Mouse (Mus musculus) E14TG2a.4 (cell line): ENCODE results near the gene Nmur1.

Experiments used
- H3K27me3 ChIP-seq: 2 replicates; pipeline ENCODE4 v1.6.1; 2014; ENCODE audit warnings: low read length, control low read depth; ENCODE audit not compliant: insufficient read depth
- H3K36me3 ChIP-seq: 2 replicates; pipeline ENCODE4 v1.6.1; 2014; ENCODE audit warnings: low read length, control low read depth; ENCODE audit not compliant: insufficient read depth
- H3K4me1 ChIP-seq: replicated peaks from 2 replicates; pipeline ENCODE4 v1.6.1; 2014; ENCODE audit warnings: low read depth, low read length, control low read depth
- H3K4me3 ChIP-seq: replicated peaks from 2 replicates; pipeline ENCODE4 v1.5.1; 2014; ENCODE audit warnings: mild to moderate bottlenecking, low read length
- H3K9me3 ChIP-seq: 2 replicates; pipeline ENCODE4 v1.6.1; 2014; ENCODE audit warnings: low read length, control low read depth
- CTCF ChIP-seq: conservative IDR thresholded peaks from 2 replicates; pipeline ENCODE4 v1.5.1; 2014; ENCODE audit warnings: low read length
- NANOG ChIP-seq: IDR thresholded peaks from 2 replicates; pipeline ENCODE4 v1.6.1; 2014; ENCODE audit warnings: borderline replicate concordance, low read length, mixed read lengths
- POU5F1 ChIP-seq: IDR thresholded peaks from 2 replicates; pipeline ENCODE4 v1.6.1; 2014; ENCODE audit warnings: low read length, borderline replicate concordance

Gene Nmur1

GRCm38 (mm10) chr1:86349201-86349600 is 76.8 kb downstream of the Nmur1 start:
- H3K4me1 ChIP-seq: peaks cover 76% of the 10 kb centered on the region
- H3K36me3 ChIP-seq: peaks cover 100% of the 10 kb centered on the region
- no peak for TF ChIP-seq NANOG
- TF ChIP-seq CTCF: no peak
- no peak for TF ChIP-seq POU5F1

GRCm38 (mm10) chr1:86348801-86349200 is 77.2 kb downstream of the Nmur1 start:
- TF ChIP-seq NANOG (peak; percentile 69), POU5F1 (no peak), CTCF (peak; percentile 24)
- peaks cover 100% of the 10 kb centered on the region for H3K36me3 ChIP-seq
- no peak overlapping the region for H3K4me3 ChIP-seq
- H3K9me3 ChIP-seq: no peaks in the 10 kb centered on the region
- H3K4me1 ChIP-seq: peaks cover 72% of the 10 kb centered on the region
- H3K27me3 ChIP-seq: no peaks in the 10 kb centered on the region

More at GRCm38 (mm10) chr1:86349201-86349600, 76.8 kb downstream of the Nmur1 start:
- Histone ChIP-seq H3K9me3 (no peaks in the 10 kb centered on the region), H3K4me3 (no peak overlapping the region), H3K27me3 (no peaks in the 10 kb centered on the region)

- Histone ChIP-seq H3K4me1 (peaks cover 65% of the 10 kb centered on the region), H3K27me3 (no peaks in the 10 kb centered on the region), H3K9me3 (no peaks in the 10 kb centered on the region), H3K4me3 (no peak overlapping the region), H3K36me3 (peaks cover 100% of the 10 kb centered on the region)
- TF ChIP-seq POU5F1 (no peak), CTCF (no peak), NANOG (no peak)
Observed at GRCm38 (mm10) chr1:86348083-86348482, 77.9 kb downstream of the Nmur1 start.

- Histone ChIP-seq H3K36me3 (peaks cover 100% of the 10 kb centered on the region), H3K27me3 (no peaks in the 10 kb centered on the region), H3K4me1 (peaks cover 61% of the 10 kb centered on the region), H3K4me3 (no peak overlapping the region), H3K9me3 (no peaks in the 10 kb centered on the region)
- no peak for TF ChIP-seq POU5F1
- TF ChIP-seq NANOG: no peak
- TF ChIP-seq CTCF: no peak
Observed at GRCm38 (mm10) chr1:86347716-86348045, 78.3 kb downstream of the Nmur1 start.

- no peaks in the 10 kb centered on the region for H3K9me3 ChIP-seq
- peaks cover 94% of the 10 kb centered on the region for H3K36me3 ChIP-seq
- peak; percentile 42 for TF ChIP-seq CTCF
- TF ChIP-seq NANOG: no peak
- TF ChIP-seq POU5F1: no peak
- H3K4me1 ChIP-seq: peaks cover 57% of the 10 kb centered on the region
- H3K27me3 ChIP-seq: no peaks in the 10 kb centered on the region
- no peak overlapping the region for H3K4me3 ChIP-seq
Observed at GRCm38 (mm10) chr1:86346851-86347715, 78.9 kb downstream of the Nmur1 start.

- Histone ChIP-seq H3K27me3 (no peaks in the 10 kb centered on the region), H3K4me1 (peaks cover 45% of the 10 kb centered on the region), H3K36me3 (peaks cover 83% of the 10 kb centered on the region), H3K4me3 (no peak overlapping the region), H3K9me3 (no peaks in the 10 kb centered on the region)
- TF ChIP-seq CTCF: no peak
- no peak for TF ChIP-seq NANOG
- TF ChIP-seq POU5F1: no peak
Observed at GRCm38 (mm10) chr1:86345956-86346355, 80.1 kb downstream of the Nmur1 start.

GRCm38 (mm10) chr1:86345069-86345468 is 81.0 kb downstream of the Nmur1 start:
- H3K9me3 ChIP-seq: no peaks in the 10 kb centered on the region
- no peak overlapping the region for H3K4me3 ChIP-seq
- TF ChIP-seq POU5F1: no peak
- TF ChIP-seq NANOG: no peak
- TF ChIP-seq CTCF: no peak
- peaks cover 74% of the 10 kb centered on the region for H3K36me3 ChIP-seq
- H3K4me1 ChIP-seq: peaks cover 36% of the 10 kb centered on the region
- H3K27me3 ChIP-seq: no peaks in the 10 kb centered on the region

GRCm38 (mm10) chr1:86343969-86344861 is 81.8 kb downstream of the Nmur1 start:
- Histone ChIP-seq H3K9me3 (no peaks in the 10 kb centered on the region), H3K4me3 (no peak overlapping the region), H3K27me3 (no peaks in the 10 kb centered on the region), H3K4me1 (peaks cover 28% of the 10 kb centered on the region), H3K36me3 (peaks cover 66% of the 10 kb centered on the region)
- TF ChIP-seq NANOG: no peak
- no peak for TF ChIP-seq CTCF
- no peak for TF ChIP-seq POU5F1
